Mouse (Mus musculus): Measurements from ENCODE around the gene Pigm. TPM values are rescaled to one million over a fixed set of nuclear protein-coding genes. Genes with fewer than 3 reads are reported as not detected.

Gene Pigm
- polyA plus RNA-seq, 1 experiment from 2014 or later = 5.0 TPM

- 26% methylated on average over 23 of the region's 23 CpGs for WGBS
- Histone ChIP-seq H3K4me1 (ENCODE audit: control insufficient read depth, insufficient read depth, low read length) (no peaks in the 10 kb centered on the region), H3K27ac (ENCODE audit: low read length) (no peak overlapping the region), H3K4me3 (ENCODE audit: low read length) (no peak overlapping the region; the same call in 1 of the 2 replicates), H3K9ac (ENCODE audit: low read depth, low read length) (no peak overlapping the region), H3K9me3 (ENCODE audit: control insufficient read depth, low read length) (no peaks in the 10 kb centered on the region), H3K36me3 (ENCODE audit: control insufficient read depth, insufficient read depth, low read length) (no peaks in the 10 kb centered on the region), H3K4me2 (ENCODE audit: low read depth, low read length) (peak overlapping the region; percentile 41), H3K27me3 (replicated peaks; ENCODE audit: control insufficient read depth, insufficient read depth, low read length) (no peaks in the 10 kb centered on the region; the same call in 1 of the 2 replicates)
- peak; percentile 50 for ATAC-seq
Observed at GRCm38 (mm10) chr1:172368768-172369418, 7.5 kb upstream of the Pigm start.

- Histone ChIP-seq H3K36me3 (ENCODE audit: control insufficient read depth, insufficient read depth, low read length) (0 out of 2 replicates have a peak, but pooled peaks cover 2% of the 10 kb centered on the region), H3K27ac (ENCODE audit: low read length) (peak overlapping the region; percentile 52), H3K4me3 (ENCODE audit: low read length) (peak overlapping the region; percentile 89), H3K9me3 (ENCODE audit: control insufficient read depth, low read length) (no peaks in the 10 kb centered on the region), H3K4me2 (ENCODE audit: low read depth, low read length) (peak overlapping the region; percentile 88), H3K4me1 (ENCODE audit: control insufficient read depth, insufficient read depth, low read length) (peaks cover 16% of the 10 kb centered on the region), H3K27me3 (replicated peaks; ENCODE audit: control insufficient read depth, insufficient read depth, low read length) (no peaks in the 10 kb centered on the region), H3K9ac (ENCODE audit: low read depth, low read length) (peak overlapping the region; percentile 84)
- no peak; the same call in none of the 2 replicates for ATAC-seq
- 2% methylated on average over 62 of the region's 62 CpGs for WGBS
Observed at GRCm38 (mm10) chr1:172376758-172377458, 562 bp downstream of the Pigm start.

- no peak overlapping the region for H3K9ac ChIP-seq (ENCODE audit: low read depth, low read length)
- no peak overlapping the region for H3K4me2 ChIP-seq (ENCODE audit: low read depth, low read length)
- no peak for ATAC-seq
- peaks cover 16% of the 10 kb centered on the region for H3K4me1 ChIP-seq (ENCODE audit: control insufficient read depth, insufficient read depth, low read length)
- H3K27ac ChIP-seq (ENCODE audit: low read length) = no peak overlapping the region
- 0 out of 2 replicates have a peak, but pooled peaks cover 2% of the 10 kb centered on the region for H3K36me3 ChIP-seq (ENCODE audit: control insufficient read depth, insufficient read depth, low read length)
- no peak overlapping the region for H3K4me3 ChIP-seq (ENCODE audit: low read length)
- H3K27me3 ChIP-seq (replicated peaks; ENCODE audit: control insufficient read depth, insufficient read depth, low read length) = no peaks in the 10 kb centered on the region
- 60% methylated on average over 10 of the region's 10 CpGs for WGBS
- peaks cover 7% of the 10 kb centered on the region; the same call in 1 of the 2 replicates for H3K9me3 ChIP-seq (ENCODE audit: control insufficient read depth, low read length)
Observed at GRCm38 (mm10) chr1:172380066-172380465, 3.7 kb downstream of the Pigm start.

- Histone ChIP-seq H3K4me3 (ENCODE audit: low read length) (no peak overlapping the region), H3K9ac (ENCODE audit: low read depth, low read length) (no peak overlapping the region), H3K27me3 (replicated peaks; ENCODE audit: control insufficient read depth, insufficient read depth, low read length) (no peaks in the 10 kb centered on the region), H3K4me1 (ENCODE audit: control insufficient read depth, insufficient read depth, low read length) (peaks cover 15% of the 10 kb centered on the region), H3K9me3 (ENCODE audit: control insufficient read depth, low read length) (peaks cover 7% of the 10 kb centered on the region; the same call in 1 of the 2 replicates), H3K27ac (ENCODE audit: low read length) (no peak overlapping the region), H3K4me2 (ENCODE audit: low read depth, low read length) (no peak overlapping the region), H3K36me3 (ENCODE audit: control insufficient read depth, insufficient read depth, low read length) (0 out of 2 replicates have a peak, but pooled peaks cover 2% of the 10 kb centered on the region)
- peak; percentile 72 for ATAC-seq
- WGBS = 69% methylated on average over 1 of the region's 1 CpGs
Observed at GRCm38 (mm10) chr1:172382090-172382489, 5.7 kb downstream of the Pigm start.

GRCm38 (mm10) chr1:172387246-172387645, 10.9 kb downstream of the Pigm start:
- Histone ChIP-seq H3K9me3 (ENCODE audit: control insufficient read depth, low read length) (peaks cover 7% of the 10 kb centered on the region; the same call in 1 of the 2 replicates), H3K27ac (ENCODE audit: low read length) (no peak overlapping the region), H3K27me3 (replicated peaks; ENCODE audit: control insufficient read depth, insufficient read depth, low read length) (no peaks in the 10 kb centered on the region), H3K4me2 (ENCODE audit: low read depth, low read length) (no peak overlapping the region), H3K4me1 (ENCODE audit: control insufficient read depth, insufficient read depth, low read length) (peaks cover 2% of the 10 kb centered on the region; the same call in 1 of the 2 replicates), H3K4me3 (ENCODE audit: low read length) (no peak overlapping the region), H3K36me3 (ENCODE audit: control insufficient read depth, insufficient read depth, low read length) (no peaks in the 10 kb centered on the region), H3K9ac (ENCODE audit: low read depth, low read length) (no peak overlapping the region)
- no peak for ATAC-seq
- 82% methylated on average over 5 of the region's 5 CpGs for WGBS

GRCm38 (mm10) chr1:172390769-172391168, 14.4 kb downstream of the Pigm start:
- 52% methylated on average over 1 of the region's 1 CpGs for WGBS
- Histone ChIP-seq H3K9ac (ENCODE audit: low read depth, low read length) (no peak overlapping the region), H3K4me3 (ENCODE audit: low read length) (no peak overlapping the region), H3K4me2 (ENCODE audit: low read depth, low read length) (no peak overlapping the region), H3K27me3 (replicated peaks; ENCODE audit: control insufficient read depth, insufficient read depth, low read length) (no peaks in the 10 kb centered on the region), H3K9me3 (ENCODE audit: control insufficient read depth, low read length) (no peaks in the 10 kb centered on the region), H3K36me3 (ENCODE audit: control insufficient read depth, insufficient read depth, low read length) (no peaks in the 10 kb centered on the region), H3K4me1 (ENCODE audit: control insufficient read depth, insufficient read depth, low read length) (peaks cover 2% of the 10 kb centered on the region; the same call in 1 of the 2 replicates), H3K27ac (ENCODE audit: low read length) (no peak overlapping the region)
- ATAC-seq = peak; percentile 65

DNA sequence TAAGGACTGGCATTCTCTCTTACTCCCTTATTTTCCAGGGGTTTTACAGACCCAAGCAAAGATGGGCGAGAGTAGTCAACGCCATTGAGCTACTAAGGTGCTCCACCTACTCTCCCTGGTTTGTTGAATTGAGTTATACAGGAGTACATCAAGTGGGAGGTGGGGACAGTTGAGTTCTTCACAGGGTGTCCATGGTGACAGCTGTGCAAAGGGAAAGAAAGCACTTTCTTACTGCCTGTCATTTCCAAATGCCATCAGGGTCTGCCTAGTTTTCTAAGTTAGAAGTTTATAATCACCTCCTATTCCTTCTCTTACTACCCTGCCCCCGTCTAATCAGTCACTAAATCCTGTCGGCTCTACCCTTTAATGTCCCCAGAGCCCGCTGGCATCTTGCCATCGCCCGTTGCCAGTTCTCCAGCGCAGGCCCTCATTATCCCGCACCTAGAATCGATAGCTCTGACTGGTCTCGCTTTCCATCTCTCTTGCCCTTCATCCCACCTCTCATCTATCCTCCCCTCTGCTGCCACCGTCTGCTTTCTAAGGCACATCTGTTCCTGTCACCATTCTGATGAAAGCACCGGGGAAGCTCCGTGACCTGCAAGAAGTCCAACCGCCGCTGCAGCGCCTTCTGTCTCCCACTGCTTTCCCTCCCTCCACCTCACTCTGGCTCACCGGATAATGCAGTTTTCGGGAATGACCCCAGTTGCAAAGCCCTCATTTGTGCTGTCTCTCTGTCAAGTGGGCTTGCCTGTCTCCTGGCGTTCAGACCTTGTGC, 15.6 kb downstream of the Pigm start:
- Histone ChIP-seq H3K4me2 (ENCODE audit: low read depth, low read length) (0 out of 2 replicates have a peak overlapping the region, but pooled peaks have one; percentile 8), H3K4me3 (ENCODE audit: low read length) (no peak overlapping the region), H3K36me3 (ENCODE audit: control insufficient read depth, insufficient read depth, low read length) (no peaks in the 10 kb centered on the region), H3K9ac (ENCODE audit: low read depth, low read length) (no peak overlapping the region), H3K27me3 (replicated peaks; ENCODE audit: control insufficient read depth, insufficient read depth, low read length) (no peaks in the 10 kb centered on the region), H3K27ac (ENCODE audit: low read length) (no peak overlapping the region), H3K9me3 (ENCODE audit: control insufficient read depth, low read length) (no peaks in the 10 kb centered on the region), H3K4me1 (ENCODE audit: control insufficient read depth, insufficient read depth, low read length) (peaks cover 2% of the 10 kb centered on the region; the same call in 1 of the 2 replicates)
- 23% methylated on average over 20 of the region's 20 CpGs for WGBS
- ATAC-seq = peak; percentile 56

GRCm38 (mm10) chr1:172392643-172393170, 16.4 kb downstream of the Pigm start:
- Histone ChIP-seq H3K4me2 (ENCODE audit: low read depth, low read length) (no peak overlapping the region), H3K4me1 (ENCODE audit: control insufficient read depth, insufficient read depth, low read length) (peaks cover 2% of the 10 kb centered on the region; the same call in 1 of the 2 replicates), H3K9ac (ENCODE audit: low read depth, low read length) (no peak overlapping the region), H3K4me3 (ENCODE audit: low read length) (no peak overlapping the region), H3K27ac (ENCODE audit: low read length) (no peak overlapping the region), H3K9me3 (ENCODE audit: control insufficient read depth, low read length) (no peaks in the 10 kb centered on the region), H3K36me3 (ENCODE audit: control insufficient read depth, insufficient read depth, low read length) (no peaks in the 10 kb centered on the region), H3K27me3 (replicated peaks; ENCODE audit: control insufficient read depth, insufficient read depth, low read length) (no peaks in the 10 kb centered on the region)
- WGBS = 75% methylated on average over 2 of the region's 2 CpGs
- ATAC-seq = no peak

- H3K9ac ChIP-seq (ENCODE audit: low read depth, low read length) = no peak overlapping the region
- peaks cover 2% of the 10 kb centered on the region; the same call in 1 of the 2 replicates for H3K4me1 ChIP-seq (ENCODE audit: control insufficient read depth, insufficient read depth, low read length)
- 54% methylated on average over 8 of the region's 8 CpGs for WGBS
- H3K4me2 ChIP-seq (ENCODE audit: low read depth, low read length) = no peak overlapping the region
- no peak overlapping the region for H3K4me3 ChIP-seq (ENCODE audit: low read length)
- no peaks in the 10 kb centered on the region for H3K36me3 ChIP-seq (ENCODE audit: control insufficient read depth, insufficient read depth, low read length)
- ATAC-seq = no peak
- H3K27ac ChIP-seq (ENCODE audit: low read length) = no peak overlapping the region
- H3K27me3 ChIP-seq (replicated peaks; ENCODE audit: control insufficient read depth, insufficient read depth, low read length) = no peaks in the 10 kb centered on the region
- no peaks in the 10 kb centered on the region for H3K9me3 ChIP-seq (ENCODE audit: control insufficient read depth, low read length)
Observed at GRCm38 (mm10) chr1:172393739-172394138, 17.4 kb downstream of the Pigm start.

Data from intestine, embryonic 16.5 days (tissue).